Mouse (Mus musculus): ENCODE results near the gene Stub1. TPM values are rescaled to one million over a fixed set of nuclear protein-coding genes. Genes with fewer than 3 reads are reported as not detected.
"Not testable (repeated sequence)": the region's sequence is repeated elsewhere in the genome, so short reads cannot be mapped to it uniquely, and the experiment has no call there.

Gene Stub1
- total RNA-seq, 2 experiments from 2014 or later = 162 to 171 TPM

- DNase-seq (ENCODE audit: extremely low spot score in 1 of 2, low spot score in 2 of 2) = peak in 1 of 2 experiments; percentile 54
- Histone ChIP-seq H3K27ac (peak overlapping the region; percentile 99), H3K4me3 (peak overlapping the region; percentile 63)
- intact Hi-C loops (cut with DNase I) = no loop called here
- no peak; the same call in 1 of the 2 replicates for TF ChIP-seq CTCF (IDR thresholded peaks at IDR 0.05)
Observed at GRCm38 (mm10) chr17:25809606-25810340, 23.4 kb downstream of the Stub1 start.

GRCm38 (mm10) chr17:25808789-25809605 is 24.2 kb downstream of the Stub1 start, which contains the start of gene Fbxl16:
Gene Fbxl16 (plus strand): TSS chr17:25809085.
- intact Hi-C loops (cut with DNase I) = no loop called here
- peak; percentile 91 to 92 for DNase-seq (ENCODE audit: extremely low spot score in 1 of 2, low spot score in 2 of 2)
- peak; percentile 49 for TF ChIP-seq CTCF (IDR thresholded peaks at IDR 0.05)
- Histone ChIP-seq H3K27ac (peak within 1 kb of the TSS; percentile 99), H3K4me3 (peak within 1 kb of the TSS; percentile 63)

GRCm38 (mm10) chr17:25808028-25808427 is 25.2 kb downstream of the Stub1 start:
- peak overlapping the region; percentile 63 for H3K4me3 ChIP-seq
- DNase-seq (ENCODE audit: extremely low spot score in 1 of 2, low spot score in 2 of 2) = no peak
- intact Hi-C loops (cut with DNase I) = no loop called here
- peak overlapping the region; percentile 90 for H3K27ac ChIP-seq
- no peak for TF ChIP-seq CTCF (IDR thresholded peaks at IDR 0.05)

DNA sequence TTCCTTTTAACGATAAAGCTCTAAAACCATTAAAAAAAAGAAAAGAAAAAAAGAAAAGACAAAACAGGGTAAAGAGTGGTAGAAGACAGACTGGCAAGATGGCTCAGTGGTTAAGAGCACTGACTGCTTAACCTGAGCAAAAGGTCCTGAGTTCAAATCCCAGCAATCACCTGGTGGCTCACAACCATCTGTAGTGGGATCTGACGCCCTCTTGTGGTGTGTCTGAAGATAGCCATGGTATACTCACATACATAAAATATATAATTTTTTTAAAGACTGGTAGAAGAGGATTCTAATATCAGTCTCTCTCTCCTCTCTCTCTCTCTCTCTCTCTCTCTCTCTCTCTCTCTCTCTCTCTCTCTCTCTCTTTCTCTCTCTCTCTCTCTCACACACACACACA is 25.8 kb downstream of the Stub1 start:
- DNase-seq (ENCODE audit: extremely low spot score in 1 of 2, low spot score in 2 of 2); intact Hi-C loops (cut with DNase I); H3K27ac ChIP-seq; H3K4me3 ChIP-seq: not testable (repeated sequence)
- peak; percentile 34 for TF ChIP-seq CTCF (IDR thresholded peaks at IDR 0.05)

DNA sequence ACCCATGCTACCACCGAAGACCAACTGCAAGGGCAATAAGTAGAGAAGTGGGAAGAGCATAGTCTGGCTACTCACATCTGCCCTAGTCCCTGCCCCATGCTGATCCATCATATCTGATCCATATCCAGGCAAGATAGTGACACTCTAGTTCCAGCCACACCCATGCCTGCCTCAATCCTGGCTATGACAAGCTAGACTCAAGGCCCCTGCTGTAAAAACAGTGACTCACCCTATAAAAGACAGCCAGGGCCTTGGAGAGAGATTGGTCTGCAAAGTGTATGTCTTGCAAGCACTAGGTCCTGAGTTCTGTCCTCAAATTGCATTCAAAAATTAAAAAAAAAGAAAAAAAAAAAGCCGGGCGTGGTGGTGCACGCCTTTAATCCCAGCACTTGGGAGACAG is 26.7 kb downstream of the Stub1 start:
- no peak for TF ChIP-seq CTCF (IDR thresholded peaks at IDR 0.05)
- DNase-seq (ENCODE audit: extremely low spot score in 1 of 2, low spot score in 2 of 2) = no peak
- H3K4me3 ChIP-seq = no peak overlapping the region
- H3K27ac ChIP-seq = no peak overlapping the region
- intact Hi-C loops (cut with DNase I) = no loop called here

DNA sequence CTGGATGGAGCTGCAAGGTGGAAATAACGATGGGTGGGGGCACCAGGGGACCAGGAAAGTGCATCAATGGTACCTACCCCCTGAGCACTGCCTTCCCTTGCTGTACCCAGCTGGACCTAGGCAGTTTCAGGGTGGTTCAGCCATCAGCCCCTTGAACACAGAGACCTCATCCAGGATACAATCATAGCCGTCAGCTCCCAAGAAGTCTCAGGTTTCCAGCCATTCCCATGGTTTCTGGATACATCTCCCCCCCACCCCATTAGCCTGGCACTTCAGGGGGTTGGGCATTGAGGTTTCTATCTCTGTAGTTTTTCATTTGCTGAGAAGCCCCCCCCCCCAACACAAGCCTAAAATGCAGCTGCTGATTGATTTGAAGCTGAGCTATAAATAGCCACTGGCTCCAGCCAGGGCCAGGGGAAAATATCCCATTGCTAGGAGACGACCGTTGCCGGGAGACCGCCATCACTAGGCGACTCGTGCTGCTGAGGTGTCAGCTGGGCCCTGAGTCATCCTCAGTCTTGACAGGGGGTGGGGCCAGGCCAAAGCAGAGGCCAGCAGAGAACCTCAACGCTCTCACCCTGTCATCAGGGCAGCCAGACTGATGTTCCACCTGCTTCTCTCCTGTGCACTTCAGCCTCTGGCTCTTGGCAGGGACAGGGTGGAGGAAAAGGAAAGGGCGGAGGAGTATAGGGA is 30.2 kb downstream of the Stub1 start:
- H3K27ac ChIP-seq = peak overlapping the region; percentile 96
- peak; percentile 77 to 82 for DNase-seq (ENCODE audit: extremely low spot score in 1 of 2, low spot score in 2 of 2)
- no peak for TF ChIP-seq CTCF (IDR thresholded peaks at IDR 0.05)
- peak overlapping the region; percentile 37 for H3K4me3 ChIP-seq
- intact Hi-C loops (cut with DNase I) = loop anchor here (5.0 kb wide), 2 partner anchors 231 to 406 kb away; partner anchors contain the start of gene Sox8

GRCm38 (mm10) chr17:25801029-25801428 is 32.2 kb downstream of the Stub1 start:
- peak; percentile 89 for TF ChIP-seq CTCF (IDR thresholded peaks at IDR 0.05)
- peak; percentile 58 to 67 for DNase-seq (ENCODE audit: extremely low spot score in 1 of 2, low spot score in 2 of 2)
- intact Hi-C loops (cut with DNase I) = loop anchor here (1.0 to 5.0 kb wide), 5 partner anchors 28 to 404 kb away; partner anchors contain the start of genes Narfl and Sox8
- peak overlapping the region; percentile 51 for H3K27ac ChIP-seq
- H3K4me3 ChIP-seq = no peak overlapping the region

- peak within 1 kb of the TSS; percentile 76 for H3K27ac ChIP-seq
- H3K4me3 ChIP-seq = peak within 1 kb of the TSS; percentile 53
- peak; percentile 76 to 81 for DNase-seq (ENCODE audit: extremely low spot score in 1 of 2, low spot score in 2 of 2)
- TF ChIP-seq CTCF (IDR thresholded peaks at IDR 0.05) = no peak
- intact Hi-C loops (cut with DNase I) = loop anchor here (1.0 kb wide), 1 partner anchor 24 kb away; the partner anchor contains the start of gene Narfl
Observed at GRCm38 (mm10) chr17:25796951-25797369, 36.2 kb downstream of the Stub1 start, which contains the start of gene Metrn. Gene Metrn (minus strand): TSS chr17:25797136.

- intact Hi-C loops (cut with DNase I) = no loop called here
- no peak for DNase-seq (ENCODE audit: extremely low spot score in 1 of 2, low spot score in 2 of 2)
- Histone ChIP-seq H3K27ac (peak overlapping the region; percentile 76), H3K4me3 (peak overlapping the region; percentile 53)
- TF ChIP-seq CTCF (IDR thresholded peaks at IDR 0.05) = no peak
Observed at GRCm38 (mm10) chr17:25796211-25796771, 36.9 kb downstream of the Stub1 start.

DNA sequence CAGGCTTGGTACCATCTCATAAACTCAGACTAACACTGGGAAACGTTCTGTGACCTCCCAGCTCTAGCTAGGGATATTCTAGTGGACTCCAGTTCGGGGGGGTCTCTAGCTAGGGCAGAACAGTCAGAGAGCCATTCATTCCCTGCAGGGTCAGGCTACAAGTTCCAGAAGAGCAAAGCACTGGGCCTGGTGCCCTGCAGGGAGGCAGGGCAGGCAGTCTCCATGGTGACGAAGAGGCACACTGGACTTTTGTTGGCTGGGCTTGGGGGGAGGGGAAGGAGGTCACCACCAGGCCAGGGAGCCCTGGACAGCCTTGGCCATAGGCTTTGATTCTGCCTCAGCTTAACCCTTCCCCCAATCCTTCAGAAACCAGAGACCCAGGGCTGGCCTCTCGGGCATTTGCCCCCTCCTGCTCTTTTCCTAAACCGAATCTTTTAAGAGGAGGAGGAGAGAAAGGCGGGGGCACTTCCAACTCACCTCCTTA is 37.6 kb downstream of the Stub1 start, which contains the start of gene AC134908.4:
Gene AC134908.4, minus strand, starts transcription at position 51 of the 484 bp plus-strand sequence.
- no peak for TF ChIP-seq CTCF (IDR thresholded peaks at IDR 0.05)
- DNase-seq (ENCODE audit: extremely low spot score in 1 of 2, low spot score in 2 of 2) = peak in 1 of 2 experiments; percentile 70
- intact Hi-C loops (cut with DNase I) = no loop called here
- H3K27ac ChIP-seq = peak within 1 kb of the TSS; percentile 78
- H3K4me3 ChIP-seq = peak within 1 kb of the TSS; percentile 53

DNA sequence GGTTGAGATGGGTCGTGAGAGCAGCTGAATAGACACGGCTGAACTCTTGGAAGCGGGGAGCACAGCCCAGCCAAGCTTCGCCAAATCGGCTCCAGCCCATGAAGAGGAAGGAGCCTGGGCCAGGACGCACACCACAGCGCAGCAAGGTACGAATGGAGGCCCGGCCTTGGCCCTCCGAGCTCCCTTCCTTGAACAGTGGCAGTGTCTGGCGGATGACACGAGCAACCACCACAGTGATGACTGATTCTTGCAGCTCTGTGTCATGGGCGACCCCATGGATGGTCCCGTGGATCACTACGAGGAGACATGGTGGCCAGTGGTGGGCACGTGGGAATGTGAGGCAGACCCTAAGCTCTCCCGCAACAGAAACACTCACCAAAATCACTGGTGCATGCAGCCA is 38.2 kb downstream of the Stub1 start:
- no peak for TF ChIP-seq CTCF (IDR thresholded peaks at IDR 0.05)
- DNase-seq (ENCODE audit: extremely low spot score in 1 of 2, low spot score in 2 of 2) = no peak
- Histone ChIP-seq H3K27ac (peak overlapping the region; percentile 78), H3K4me3 (peak overlapping the region; percentile 18)
- intact Hi-C loops (cut with DNase I) = no loop called here

Measured in left cerebral cortex, adult 2 months (tissue).